Mouse (Mus musculus) spleen, adult 2 months (tissue): Measurements from ENCODE around the gene Tfe3. TPM values are rescaled to one million over a fixed set of nuclear protein-coding genes. Genes with fewer than 3 reads are reported as not detected.

Experiments used
- DNase-seq, 2 experiments: peaks; one replicate each; pipeline versions ENCODE4 v3.0.0 to v3.0.0-alpha.2; 2012 to 2021; ENCODE audit warnings: low spot score in 2 of 2, low read depth in 1 of 2
- H3K27ac ChIP-seq: fragments of 200-500 bp; 2 replicates; pipeline ENCODE4 v1.5.1; 2012; ENCODE audit warnings: low read length, inconsistent platforms; ENCODE audit not compliant: insufficient read depth
- H3K27me3 ChIP-seq: fragments of 200-500 bp; 2 replicates; pipeline ENCODE4 v1.6.1; 2012; ENCODE audit warnings: mild to moderate bottlenecking, moderate library complexity, low read length, inconsistent platforms; ENCODE audit not compliant: control insufficient read depth, insufficient read depth
- H3K36me3 ChIP-seq: fragments of 200-500 bp; 2 replicates; pipeline ENCODE4 v1.6.1; 2012; ENCODE audit warnings: mild to moderate bottlenecking, low read length, inconsistent platforms; ENCODE audit not compliant: control insufficient read depth, insufficient read depth
- H3K4me1 ChIP-seq: fragments of 200-500 bp; 2 replicates; pipeline ENCODE4 v1.6.1; 2011; ENCODE audit warnings: inconsistent platforms; ENCODE audit not compliant: control insufficient read depth, insufficient read depth, insufficient read length
- H3K4me3 ChIP-seq: fragments of 200-500 bp; 2 replicates; pipeline ENCODE4 v1.5.1; 2011; ENCODE audit warnings: mild to moderate bottlenecking, inconsistent platforms; ENCODE audit not compliant: insufficient read depth, insufficient read length; ENCODE audit errors: extremely low read depth
- CTCF ChIP-seq: fragments of 200-500 bp; IDR thresholded peaks from 2 replicates; pipeline ENCODE4 v1.5.1; 2011; ENCODE audit warnings: mild to moderate bottlenecking, inconsistent platforms; ENCODE audit not compliant: insufficient read depth, insufficient read length, insufficient replicate concordance; ENCODE audit errors: extremely low read depth
- POLR2A ChIP-seq: fragments of 200-500 bp; IDR thresholded peaks from 2 replicates; pipeline ENCODE4 v1.6.1; 2011; ENCODE audit warnings: low read depth, low read length, inconsistent platforms
- WGBS: fragments of 180-500 bp; shearing (Covaris S2); methylation state at CpG from one replicate; pipeline ENCODE4 v1.1.7; 2018; 5-methylcytosine and 5-hydroxymethylcytosine counted together
- polyA plus RNA-seq: library from polyadenylated mRNA; depleted of rRNA; stranded (reverse); fragments of >200 nt; gene quantifications from 2 replicates; pipeline ENCODE4 v1.2.3, GENCODE M21; 2012

Gene Tfe3
- polyA plus RNA-seq, 1 experiment, result 23.3 TPM

GRCm38 (mm10) chrX:7724135-7724534 is 38.2 kb upstream of the Tfe3 start:
- Histone ChIP-seq H3K4me3 (no peak overlapping the region), H3K27ac (no peak overlapping the region), H3K4me1 (no peaks in the 10 kb centered on the region), H3K36me3 (peaks cover 6% of the 10 kb centered on the region), H3K27me3 (no peaks in the 10 kb centered on the region)
- DNase-seq, result no peak
- WGBS, result 85% methylated on average over 7 of the region's 7 CpGs
- TF ChIP-seq POLR2A (no peak), CTCF (no peak)

GRCm38 (mm10) chrX:7725841-7726240 is 36.5 kb upstream of the Tfe3 start:
- H3K4me3 ChIP-seq, result no peak overlapping the region
- no peaks in the 10 kb centered on the region for H3K4me1 ChIP-seq
- no peak overlapping the region for H3K27ac ChIP-seq
- no peaks in the 10 kb centered on the region for H3K27me3 ChIP-seq
- DNase-seq, result no peak
- TF ChIP-seq CTCF, result no peak
- TF ChIP-seq POLR2A, result no peak
- H3K36me3 ChIP-seq, result peaks cover 6% of the 10 kb centered on the region
- 89% methylated on average over 12 of the region's 12 CpGs for WGBS

GRCm38 (mm10) chrX:7727176-7727575 is 35.2 kb upstream of the Tfe3 start:
- TF ChIP-seq CTCF, result no peak
- TF ChIP-seq POLR2A, result no peak
- no peaks in the 10 kb centered on the region for H3K27me3 ChIP-seq
- no peaks in the 10 kb centered on the region for H3K4me1 ChIP-seq
- WGBS, result 88% methylated on average over 13 of the region's 13 CpGs
- no peak for DNase-seq
- H3K27ac ChIP-seq, result no peak overlapping the region
- peaks cover 6% of the 10 kb centered on the region for H3K36me3 ChIP-seq
- no peak overlapping the region for H3K4me3 ChIP-seq

GRCm38 (mm10) chrX:7728215-7728921 is 34.0 kb upstream of the Tfe3 start, which contains the start of gene Praf2:
Praf2 (plus strand) TSS chrX:7728439.
- WGBS, result 23% methylated on average over 42 of the region's 42 CpGs
- TF ChIP-seq CTCF, result no peak
- TF ChIP-seq POLR2A, result peak; percentile 2; the same call in 1 of the 2 replicates
- Histone ChIP-seq H3K4me1 (no peaks in the 10 kb centered on the region), H3K36me3 (peaks cover 6% of the 10 kb centered on the region), H3K4me3 (peak within 1 kb of the TSS; percentile 59; the same call in 1 of the 2 replicates), H3K27ac (peak within 1 kb of the TSS; percentile 49), H3K27me3 (no peaks in the 10 kb centered on the region)
- DNase-seq, result peak; percentile 70 to 73

- no peaks in the 10 kb centered on the region for H3K27me3 ChIP-seq
- 47% methylated on average over 4 of the region's 4 CpGs for WGBS
- no peak for TF ChIP-seq POLR2A
- no peak for TF ChIP-seq CTCF
- H3K36me3 ChIP-seq, result peaks cover 6% of the 10 kb centered on the region
- H3K4me3 ChIP-seq, result peak overlapping the region; percentile 59; the same call in 1 of the 2 replicates
- DNase-seq, result no peak
- no peaks in the 10 kb centered on the region for H3K4me1 ChIP-seq
- no peak overlapping the region for H3K27ac ChIP-seq
Observed at GRCm38 (mm10) chrX:7728922-7729265, 33.5 kb upstream of the Tfe3 start.

GRCm38 (mm10) chrX:7733571-7734156 is 28.7 kb upstream of the Tfe3 start:
- 41% methylated on average over 26 of the region's 26 CpGs for WGBS
- Histone ChIP-seq H3K4me1 (no peaks in the 10 kb centered on the region), H3K36me3 (no peaks in the 10 kb centered on the region), H3K27me3 (no peaks in the 10 kb centered on the region), H3K4me3 (peak overlapping the region; percentile 23; the same call in 1 of the 2 replicates), H3K27ac (no peak overlapping the region)
- DNase-seq, result peak; percentile 37 to 77
- no peak for TF ChIP-seq POLR2A
- TF ChIP-seq CTCF, result peak; percentile 60
